Mouse (Mus musculus) bone marrow macrophage, adult 2 months (primary cell): ENCODE results near the gene P4hb. TPM values are rescaled to one million over a fixed set of nuclear protein-coding genes. Genes with fewer than 3 reads are reported as not detected.
"Not testable (repeated sequence)": the region's sequence is repeated elsewhere in the genome, so short reads cannot be mapped to it uniquely, and the experiment has no call there.

ENCODE experiments used
- H3K27ac ChIP-seq: 2 replicates; pipeline ENCODE4 v1.5.1; 2012; ENCODE audit warnings: low read depth, low read length; ENCODE audit not compliant: insufficient read depth
- H3K4me1 ChIP-seq: 2 replicates; pipeline ENCODE4 v1.6.1; 2012; ENCODE audit warnings: low read length; ENCODE audit not compliant: control insufficient read depth, insufficient read depth
- H3K4me3 ChIP-seq: 2 replicates; pipeline ENCODE4 v1.5.1; 2012; ENCODE audit warnings: mild to moderate bottlenecking, low read length, moderate library complexity; ENCODE audit not compliant: insufficient read depth
- CTCF ChIP-seq: IDR thresholded peaks from 2 replicates; pipeline ENCODE4 v1.5.1; 2012; ENCODE audit warnings: low read depth, mild to moderate bottlenecking, low read length, moderate library complexity
- POLR2A ChIP-seq: IDR thresholded peaks from 2 replicates; pipeline ENCODE4 v1.6.1; 2012; ENCODE audit warnings: mild to moderate bottlenecking, low read depth, low read length, borderline replicate concordance
- polyA plus RNA-seq: library from polyadenylated mRNA; stranded (reverse); fragments of >200 nt; gene quantifications from 2 replicates; pipeline ENCODE4 v1.2.4, GENCODE M21; 2012; ENCODE audit not compliant: missing spikeins, insufficient read depth, insufficient read length

The P4hb gene
- polyA plus RNA-seq, 1 experiment, result 334 TPM

DNA sequence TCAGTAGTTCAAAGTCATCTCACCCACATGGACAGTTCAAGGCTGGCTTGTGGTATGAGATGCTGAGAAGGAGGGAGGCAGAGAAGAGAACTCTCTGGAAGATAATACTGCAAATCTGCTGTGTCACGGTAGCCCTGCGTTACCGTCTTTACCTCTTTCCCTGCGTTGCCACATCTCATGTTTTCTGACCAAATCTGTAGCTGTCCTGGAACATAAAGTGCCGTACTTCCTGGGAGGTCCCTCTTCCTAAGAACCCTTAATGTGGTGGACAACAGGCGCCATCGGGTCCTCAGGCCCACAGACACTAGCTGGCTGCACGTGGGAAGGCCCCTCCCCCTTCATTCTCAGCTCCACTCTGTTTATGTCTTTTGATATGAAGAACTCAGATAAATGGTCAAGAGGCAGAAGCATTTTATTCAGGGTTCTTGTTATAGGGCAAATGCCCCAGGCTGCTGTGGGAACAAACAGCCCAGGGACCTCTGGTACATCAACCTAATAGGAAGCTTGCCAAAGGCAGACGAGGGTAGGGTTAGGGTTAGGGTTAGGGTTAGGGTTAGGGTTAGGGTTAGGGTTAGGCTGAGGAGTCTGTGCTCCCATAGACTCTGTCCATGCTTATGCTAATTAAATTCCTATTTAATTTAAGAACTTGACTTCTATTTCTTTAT, 45.2 kb downstream of the P4hb start:
- H3K4me3 ChIP-seq, result no peak overlapping the region
- peaks cover 12% of the 10 kb centered on the region for H3K4me1 ChIP-seq
- H3K27ac ChIP-seq, result no peak overlapping the region
- no peak for TF ChIP-seq POLR2A
- TF ChIP-seq CTCF, result no peak

GRCm38 (mm10) chr11:120525959-120526358, 47.1 kb downstream of the P4hb start:
- Histone ChIP-seq H3K4me1 (peaks cover 10% of the 10 kb centered on the region), H3K27ac (peak overlapping the region; percentile 70), H3K4me3 (no peak overlapping the region)
- no peak for TF ChIP-seq CTCF
- TF ChIP-seq POLR2A, result no peak

GRCm38 (mm10) chr11:120522581-120522980, 50.5 kb downstream of the P4hb start:
- no peak overlapping the region for H3K27ac ChIP-seq
- TF ChIP-seq POLR2A (no peak), CTCF (no peak)
- no peak overlapping the region for H3K4me3 ChIP-seq
- H3K4me1 ChIP-seq, result peaks cover 31% of the 10 kb centered on the region

GRCm38 (mm10) chr11:120520967-120521540, 52.0 kb downstream of the P4hb start:
- no peak overlapping the region for H3K27ac ChIP-seq

DNA sequence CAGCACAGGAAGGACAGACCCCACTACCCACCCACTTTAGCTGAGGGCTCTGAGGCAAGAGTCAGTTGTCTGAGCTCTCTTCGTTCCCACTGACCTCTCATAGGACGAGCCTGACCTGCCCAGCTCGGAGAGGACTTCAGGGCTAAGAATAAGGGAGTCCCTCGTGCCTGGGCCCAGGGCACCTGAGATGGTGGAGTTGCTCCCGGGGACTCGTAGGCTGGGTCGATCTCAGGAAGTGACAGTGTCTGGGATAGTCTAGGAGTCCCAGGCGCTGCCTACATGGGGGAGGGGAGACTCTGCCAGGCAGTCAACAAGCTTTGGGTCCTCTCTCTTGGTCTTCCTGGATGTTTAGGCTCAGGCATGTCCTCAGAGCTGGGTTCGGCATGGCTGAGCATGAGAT, 52.6 kb downstream of the P4hb start:
- H3K27ac ChIP-seq, result no peak overlapping the region
- H3K4me1 ChIP-seq, result peaks cover 22% of the 10 kb centered on the region
- H3K4me3 ChIP-seq, result no peak overlapping the region
- TF ChIP-seq POLR2A (no peak), CTCF (no peak)

More at GRCm38 (mm10) chr11:120520967-120521540, 52.0 kb downstream of the P4hb start:
- TF ChIP-seq CTCF (no peak), POLR2A (no peak)
- Histone ChIP-seq H3K4me3 (no peak overlapping the region), H3K4me1 (peaks cover 25% of the 10 kb centered on the region)

DNA sequence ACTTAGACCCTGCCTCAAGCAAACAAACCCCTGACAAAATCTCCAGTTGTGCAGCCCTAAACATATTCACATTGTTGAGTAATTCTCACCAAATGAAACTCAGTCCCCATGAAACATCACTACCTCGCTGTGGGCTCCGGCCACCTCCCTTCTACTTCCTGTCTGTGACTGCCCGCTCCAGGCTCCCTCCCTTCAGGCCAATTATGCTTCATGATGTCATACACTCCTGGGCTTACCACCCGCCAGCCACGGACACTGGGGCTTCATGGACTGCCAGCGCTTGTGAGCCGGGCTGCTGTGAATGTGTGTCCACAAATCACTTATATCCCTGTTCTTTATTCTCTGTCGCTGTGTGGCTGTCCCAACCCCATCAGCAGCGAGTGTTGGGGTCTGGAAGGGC, 53.3 kb downstream of the P4hb start:
- TF ChIP-seq CTCF (no peak), POLR2A (no peak)
- H3K4me3 ChIP-seq, result peak overlapping the region; percentile 32
- peak overlapping the region; percentile 67 for H3K27ac ChIP-seq
- peaks cover 21% of the 10 kb centered on the region for H3K4me1 ChIP-seq

DNA sequence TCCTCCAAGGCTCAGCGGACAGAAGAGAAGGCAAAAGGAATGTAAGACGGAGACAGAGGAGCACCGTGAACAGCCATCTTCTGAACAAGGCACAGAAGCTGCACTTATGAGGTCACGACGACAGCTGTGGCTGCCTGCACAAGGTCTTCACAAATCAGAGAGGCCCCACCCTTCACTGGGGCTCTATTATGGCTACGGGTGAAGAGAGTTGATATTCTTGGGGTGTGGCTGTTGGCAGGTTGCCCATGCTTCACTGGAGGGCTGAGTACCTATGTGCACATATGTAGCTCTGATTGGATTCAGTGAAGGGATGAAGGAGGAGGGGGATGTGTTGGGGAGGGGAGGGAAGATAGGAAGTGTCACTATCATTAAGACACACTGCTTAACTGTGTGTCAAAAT, 54.5 kb downstream of the P4hb start:
- H3K4me3 ChIP-seq, result peak overlapping the region; percentile 12
- peaks cover 21% of the 10 kb centered on the region for H3K4me1 ChIP-seq
- TF ChIP-seq CTCF (no peak), POLR2A (no peak)
- H3K27ac ChIP-seq, result peak overlapping the region; percentile 58

DNA sequence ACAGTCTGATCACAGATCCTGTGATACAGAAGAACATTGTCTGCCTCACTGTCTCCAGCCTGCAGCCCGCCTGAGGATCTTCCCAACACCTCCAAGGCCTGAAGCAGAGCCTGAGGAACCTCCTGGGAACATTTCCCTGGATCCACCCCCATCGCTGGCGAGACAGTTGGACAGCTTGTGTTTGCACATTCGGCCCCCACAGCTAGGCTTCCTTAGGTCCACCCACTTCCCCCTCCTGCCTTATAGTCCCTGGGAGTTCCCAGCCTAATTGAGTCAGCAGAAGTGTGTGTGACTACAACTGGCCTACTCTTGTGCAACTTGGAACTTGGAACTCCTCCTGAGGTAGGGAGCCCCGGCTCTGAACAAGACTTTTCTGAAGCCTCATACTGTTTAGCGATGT, 55.0 kb downstream of the P4hb start:
- peak overlapping the region; percentile 12 for H3K4me3 ChIP-seq
- H3K4me1 ChIP-seq, result peaks cover 21% of the 10 kb centered on the region
- TF ChIP-seq CTCF (no peak), POLR2A (no peak)
- H3K27ac ChIP-seq, result peak overlapping the region; percentile 60

- TF ChIP-seq CTCF (no peak), POLR2A (no peak)
- Histone ChIP-seq H3K4me1 (peaks cover 21% of the 10 kb centered on the region), H3K27ac (no peak overlapping the region), H3K4me3 (no peak overlapping the region)
Observed at GRCm38 (mm10) chr11:120517147-120517546, 55.9 kb downstream of the P4hb start.

DNA sequence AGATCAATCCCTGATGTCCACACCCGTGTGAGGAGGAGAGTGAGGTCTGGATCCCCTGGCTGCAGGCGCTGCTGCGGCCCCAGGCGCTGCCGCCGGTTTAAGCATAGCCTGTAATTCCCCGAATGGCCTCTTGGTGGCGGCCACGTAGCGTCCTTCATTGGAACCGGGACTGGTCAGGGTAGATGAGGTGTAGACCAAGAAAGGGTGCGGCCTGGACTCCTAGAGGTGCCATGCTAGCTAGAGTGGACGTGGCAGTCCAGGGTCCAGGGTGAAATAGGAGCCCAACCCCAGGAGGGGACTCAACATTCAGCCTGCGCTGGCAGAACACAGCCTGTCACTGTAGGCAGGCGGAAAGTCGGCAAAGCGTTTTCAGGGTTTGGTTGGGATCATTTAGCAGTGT, 57.4 kb downstream of the P4hb start:
- H3K4me1 ChIP-seq, result peaks cover 22% of the 10 kb centered on the region
- H3K27ac ChIP-seq, result no peak overlapping the region
- peak; percentile 76 for TF ChIP-seq CTCF
- TF ChIP-seq POLR2A, result no peak
- no peak overlapping the region for H3K4me3 ChIP-seq

- not testable (repeated sequence) for H3K27ac ChIP-seq, H3K4me3 ChIP-seq
- peaks cover 18% of the 10 kb centered on the region for H3K4me1 ChIP-seq
Observed at GRCm38 (mm10) chr11:120514262-120514661, 58.8 kb downstream of the P4hb start.
